Mouse (Mus musculus): ENCODE measurements at regions not wholly inside any gene's neighbourhood (a gene's known extent, or its start where the extent isn't known, plus 50 kb on each side); places are given as distances from the start of the nearest gene placed in this dataset.

- Histone ChIP-seq H3K79me2 (ENCODE audit: control insufficient read depth, insufficient read depth) (no peaks in the 10 kb centered on the region), H3K4me3 (no peak overlapping the region), H3K27me3 (ENCODE audit: control insufficient read depth, insufficient read depth, insufficient read length) (no peaks in the 10 kb centered on the region), H3ac (ENCODE audit: control insufficient read depth, insufficient read length) (no peak overlapping the region), H3K4me2 (ENCODE audit: low read depth) (no peak overlapping the region), H3K36me3 (ENCODE audit: control insufficient read depth, insufficient read depth) (no peaks in the 10 kb centered on the region)
- TF ChIP-seq REST (IDR thresholded peaks at IDR 0.05; ENCODE audit: insufficient read depth, insufficient read length): no peak
- TF ChIP-seq MYOG (IDR thresholded peaks at IDR 0.05; ENCODE audit: control insufficient read depth in 1 of 3, insufficient read depth in 1 of 3, insufficient read length in 2 of 3, low read depth in 2 of 3): no peak
- no peak for TF ChIP-seq SRF (IDR thresholded peaks at IDR 0.05; ENCODE audit: control insufficient read depth, insufficient read length, low read depth)
- TF ChIP-seq POLR2A (IDR thresholded peaks at IDR 0.05; ENCODE audit: insufficient read length, low read depth): no peak
- no peak for TF ChIP-seq CEBPB (IDR thresholded peaks at IDR 0.05; ENCODE audit: insufficient read depth, poor library complexity, severe bottlenecking)
- TF ChIP-seq E2F4 (IDR thresholded peaks at IDR 0.05; ENCODE audit: insufficient read depth): no peak
- no peak for TF ChIP-seq MAX (IDR thresholded peaks at IDR 0.05; ENCODE audit: low read depth)
- TF ChIP-seq USF1 (IDR thresholded peaks at IDR 0.05; ENCODE audit: low read depth): no peak
These were observed 688.5 kb downstream of the Tns3 start for GRCm38 (mm10) chr11:7975845-7976244.

DNA sequence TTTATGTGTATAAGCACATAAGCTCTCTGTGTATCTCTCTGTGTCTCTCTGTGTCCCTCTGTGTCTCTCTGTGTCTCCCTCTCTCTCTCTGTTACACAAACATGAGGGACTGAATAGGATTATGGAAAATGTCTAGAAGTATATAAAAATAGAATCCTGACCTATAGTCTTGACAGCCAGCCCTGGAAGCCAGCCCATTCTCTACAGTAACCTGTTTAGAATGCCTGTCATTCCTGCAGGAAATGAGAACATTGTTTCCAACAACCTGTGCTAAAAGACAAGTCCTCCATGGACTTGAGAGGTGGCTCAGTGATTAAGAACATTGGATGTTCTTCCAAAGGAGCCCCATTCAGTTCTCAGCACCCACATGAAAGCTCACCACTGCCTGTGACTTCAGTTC, 714.4 kb downstream of the Tns3 start:
- TF ChIP-seq CEBPB (IDR thresholded peaks at IDR 0.05; ENCODE audit: insufficient read depth, poor library complexity, severe bottlenecking): no peak
- TF ChIP-seq TCF3 (IDR thresholded peaks at IDR 0.05; ENCODE audit: insufficient read length, low read depth): no peak
- TF ChIP-seq MYOG (IDR thresholded peaks at IDR 0.05; ENCODE audit: control insufficient read depth in 1 of 3, insufficient read depth in 1 of 3, insufficient read length in 2 of 3, low read depth in 2 of 3): no peak
- no peak for TF ChIP-seq MYOD1 (IDR thresholded peaks at IDR 0.05; ENCODE audit: control insufficient read depth in 1 of 3, insufficient read length in 2 of 3, low read depth in 2 of 3)
- TF ChIP-seq E2F4 (IDR thresholded peaks at IDR 0.05; ENCODE audit: insufficient read depth): no peak
- TF ChIP-seq MAX (IDR thresholded peaks at IDR 0.05; ENCODE audit: low read depth): no peak
- TF ChIP-seq TCF12 (IDR thresholded peaks at IDR 0.05; ENCODE audit: insufficient read depth, poor library complexity, severe bottlenecking): no peak
- no peak for TF ChIP-seq USF1 (IDR thresholded peaks at IDR 0.05; ENCODE audit: low read depth)
- no peak for TF ChIP-seq REST (IDR thresholded peaks at IDR 0.05; ENCODE audit: insufficient read depth, insufficient read length)
- no peak for TF ChIP-seq POLR2A (IDR thresholded peaks at IDR 0.05; ENCODE audit: insufficient read length, low read depth)
- no peak for TF ChIP-seq POLR2AphosphoS2 (IDR thresholded peaks at IDR 0.05; ENCODE audit: insufficient read length, low read depth)
- TF ChIP-seq SRF (IDR thresholded peaks at IDR 0.05; ENCODE audit: control insufficient read depth, insufficient read length, low read depth): no peak
- Histone ChIP-seq H3K4me3 (no peak overlapping the region), H3K36me3 (ENCODE audit: control insufficient read depth, insufficient read depth) (no peaks in the 10 kb centered on the region), H3K27me3 (ENCODE audit: control insufficient read depth, insufficient read depth, insufficient read length) (no peaks in the 10 kb centered on the region), H3K4me2 (ENCODE audit: low read depth) (no peak overlapping the region), H3K79me2 (ENCODE audit: control insufficient read depth, insufficient read depth) (no peaks in the 10 kb centered on the region), H3ac (ENCODE audit: control insufficient read depth, insufficient read length) (no peak overlapping the region)

- no peaks in the 10 kb centered on the region for H3K36me3 ChIP-seq (ENCODE audit: control insufficient read depth, insufficient read depth)
- TF ChIP-seq SRF (IDR thresholded peaks at IDR 0.05; ENCODE audit: control insufficient read depth, insufficient read length, low read depth): no peak
- TF ChIP-seq E2F4 (IDR thresholded peaks at IDR 0.05; ENCODE audit: insufficient read depth): no peak
- TF ChIP-seq USF1 (IDR thresholded peaks at IDR 0.05; ENCODE audit: low read depth): no peak
- TF ChIP-seq MAX (IDR thresholded peaks at IDR 0.05; ENCODE audit: low read depth): no peak
- no peak for TF ChIP-seq TCF12 (IDR thresholded peaks at IDR 0.05; ENCODE audit: insufficient read depth, poor library complexity, severe bottlenecking)
- TF ChIP-seq POLR2AphosphoS2 (IDR thresholded peaks at IDR 0.05; ENCODE audit: insufficient read length, low read depth): no peak
- no peak for TF ChIP-seq REST (IDR thresholded peaks at IDR 0.05; ENCODE audit: insufficient read depth, insufficient read length)
- TF ChIP-seq MYOD1 (IDR thresholded peaks at IDR 0.05; ENCODE audit: control insufficient read depth in 1 of 3, insufficient read length in 2 of 3, low read depth in 2 of 3): no peak
- no peak for TF ChIP-seq CEBPB (IDR thresholded peaks at IDR 0.05; ENCODE audit: insufficient read depth, poor library complexity, severe bottlenecking)
- no peak for TF ChIP-seq POLR2A (IDR thresholded peaks at IDR 0.05; ENCODE audit: insufficient read length, low read depth)
- TF ChIP-seq TCF3 (IDR thresholded peaks at IDR 0.05; ENCODE audit: insufficient read length, low read depth): no peak
- TF ChIP-seq MYOG (IDR thresholded peaks at IDR 0.05; ENCODE audit: control insufficient read depth in 1 of 3, insufficient read depth in 1 of 3, insufficient read length in 2 of 3, low read depth in 2 of 3): no peak
- H3ac ChIP-seq (ENCODE audit: control insufficient read depth, insufficient read length): no peak overlapping the region
- no peak overlapping the region for H3K4me3 ChIP-seq
- no peaks in the 10 kb centered on the region for H3K27me3 ChIP-seq (ENCODE audit: control insufficient read depth, insufficient read depth, insufficient read length)
- H3K4me2 ChIP-seq (ENCODE audit: low read depth): no peak overlapping the region
- no peaks in the 10 kb centered on the region for H3K79me2 ChIP-seq (ENCODE audit: control insufficient read depth, insufficient read depth)
These were observed 715.0 kb downstream of the Tns3 start for GRCm38 (mm10) chr11:7949201-7949875.

GRCm38 (mm10) chr11:7944956-7945515, 719.3 kb downstream of the Tns3 start:
- no peak overlapping the region for H3ac ChIP-seq (ENCODE audit: control insufficient read depth, insufficient read length)
- no peaks in the 10 kb centered on the region for H3K27me3 ChIP-seq (ENCODE audit: control insufficient read depth, insufficient read depth, insufficient read length)
- H3K4me3 ChIP-seq: no peak overlapping the region
- no peaks in the 10 kb centered on the region for H3K79me2 ChIP-seq (ENCODE audit: control insufficient read depth, insufficient read depth)
- TF ChIP-seq E2F4 (IDR thresholded peaks at IDR 0.05; ENCODE audit: insufficient read depth) (no peak), TCF12 (IDR thresholded peaks at IDR 0.05; ENCODE audit: insufficient read depth, poor library complexity, severe bottlenecking) (no peak), REST (IDR thresholded peaks at IDR 0.05; ENCODE audit: insufficient read depth, insufficient read length) (no peak), MAX (IDR thresholded peaks at IDR 0.05; ENCODE audit: low read depth) (no peak), POLR2A (IDR thresholded peaks at IDR 0.05; ENCODE audit: insufficient read length, low read depth) (no peak), TCF3 (IDR thresholded peaks at IDR 0.05; ENCODE audit: insufficient read length, low read depth) (no peak), POLR2AphosphoS2 (IDR thresholded peaks at IDR 0.05; ENCODE audit: insufficient read length, low read depth) (no peak)
- no peaks in the 10 kb centered on the region for H3K36me3 ChIP-seq (ENCODE audit: control insufficient read depth, insufficient read depth)
- H3K4me2 ChIP-seq (ENCODE audit: low read depth): no peak overlapping the region

All from myocyte (in vitro differentiated cells).